In the genomic region with DNA sequence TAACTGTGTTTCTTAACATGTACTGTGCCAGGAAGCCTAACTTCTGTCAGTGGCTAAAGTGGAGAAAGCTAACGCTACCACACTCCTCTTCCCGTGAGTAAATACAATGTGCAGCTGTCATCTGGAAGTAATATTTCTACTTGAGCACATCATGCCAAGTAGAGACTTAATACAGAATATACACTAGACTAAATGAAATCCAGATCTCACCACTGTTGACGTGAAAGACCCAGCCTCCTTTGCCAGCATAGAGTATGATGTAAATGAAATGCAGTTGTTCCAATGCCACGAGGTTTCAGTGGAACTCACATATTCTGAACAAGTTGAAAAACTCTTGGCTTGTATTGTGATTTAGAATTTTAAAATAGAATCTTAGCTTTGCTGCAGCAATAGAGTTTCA, we compare ENCODE assay signal across 16 mouse cellular contexts.
"Had no signal": no experiment of that assay in that cellular context is flagged by ENCODE, and none has a peak within 500 bp of the region (broad histone marks: within the 10 kb centered on the region; RNA-seq: fewer than 3 reads in every experiment).

No protein-coding gene starts in this region.

- H3K4me3 ChIP-seq: liver, embryonic 13.5 days; lung, embryonic 15.5 days; megakaryocyte, embryonic 14.5 days; midbrain, embryonic 12.5 days had no signal

- H3K9ac ChIP-seq: liver, embryonic 13.5 days; liver, postnatal 0 days; lung, embryonic 15.5 days; midbrain, embryonic 12.5 days had no signal

- DNase-seq: kidney, adult 8-10 months; kidney, postnatal 36 days; layer of hippocampus, adult 9-11 months; layer of hippocampus, postnatal 36 days; liver; liver, embryonic 13.5 days; liver, postnatal 0 days; lung, postnatal 14 days; right cerebral cortex, postnatal 25 days; thymus, adult 2 months; thymus, postnatal 25 days had no signal

- H3K4me1 ChIP-seq: lung, embryonic 15.5 days had no signal

- H3K36me3 ChIP-seq: liver, embryonic 13.5 days; lung, embryonic 15.5 days; midbrain, embryonic 12.5 days had no signal

- H3K27me3 ChIP-seq: liver, embryonic 13.5 days; lung, embryonic 15.5 days; megakaryocyte, embryonic 14.5 days; midbrain, embryonic 12.5 days had no signal

- H3K27ac ChIP-seq: kidney, postnatal 0 days; liver, embryonic 13.5 days; lung, embryonic 15.5 days; macrophage; midbrain, embryonic 12.5 days had no signal

- H3K9me3 ChIP-seq: liver, embryonic 13.5 days; lung, embryonic 15.5 days; megakaryocyte, embryonic 14.5 days; midbrain, embryonic 12.5 days had no signal

- ATAC-seq: liver, postnatal 0 days had no signal

- H3K4me2 ChIP-seq: liver, embryonic 13.5 days; lung, embryonic 15.5 days; midbrain, embryonic 12.5 days had no signal
